Mouse (Mus musculus): ENCODE measurements at regions not wholly inside any gene's neighbourhood (a gene's known extent, or its start where the extent isn't known, plus 50 kb on each side); places are given as distances from the start of the nearest gene placed in this dataset.

- Histone ChIP-seq H3K27ac (no peak overlapping the region), H3K27me3 (ENCODE audit: control insufficient read depth, insufficient read depth, low read length) (no peaks in the 10 kb centered on the region), H3K9me3 (ENCODE audit: control insufficient read depth, low read length) (0 out of 2 replicates have a peak, but pooled peaks cover 3% of the 10 kb centered on the region), H3K36me3 (replicated peaks; ENCODE audit: control insufficient read depth, insufficient read depth) (peaks cover 26% of the 10 kb centered on the region; the same call in 1 of the 2 replicates), H3K4me3 (replicated peaks; ENCODE audit: low read length) (no peak overlapping the region), H3K9ac (no peak overlapping the region), H3K4me2 (replicated peaks) (no peak overlapping the region), H3K4me1 (replicated peaks; ENCODE audit: control insufficient read depth, insufficient read depth, low read length) (no peaks in the 10 kb centered on the region)
- no peak for DNase-seq (ENCODE audit: low spot score)
- no peak for ATAC-seq (ENCODE audit: low FRiP score)
- 73% methylated on average over 2 of the region's 2 CpGs for WGBS
Observed at GRCm38 (mm10) chr7:62179387-62179786, 167.0 kb upstream of the Ndn start.

- DNase-seq (ENCODE audit: low spot score), result no peak
- Histone ChIP-seq H3K36me3 (replicated peaks; ENCODE audit: control insufficient read depth, insufficient read depth) (peaks cover 18% of the 10 kb centered on the region), H3K27ac (no peak overlapping the region), H3K27me3 (ENCODE audit: control insufficient read depth, insufficient read depth, low read length) (no peaks in the 10 kb centered on the region), H3K4me3 (replicated peaks; ENCODE audit: low read length) (peak overlapping the region; percentile 27), H3K4me1 (replicated peaks; ENCODE audit: control insufficient read depth, insufficient read depth, low read length) (peaks cover 3% of the 10 kb centered on the region; the same call in 1 of the 2 replicates), H3K4me2 (replicated peaks) (peak overlapping the region; percentile 57), H3K9ac (peak overlapping the region; percentile 49), H3K9me3 (ENCODE audit: control insufficient read depth, low read length) (no peaks in the 10 kb centered on the region)
- no peak for ATAC-seq (ENCODE audit: low FRiP score)
Observed at GRCm38 (mm10) chr7:62208529-62208928, 137.8 kb upstream of the Ndn start.

- H3K36me3 ChIP-seq (replicated peaks; ENCODE audit: control insufficient read depth, insufficient read depth), result peaks cover 12% of the 10 kb centered on the region
- H3K4me2 ChIP-seq (replicated peaks), result peak overlapping the region; percentile 32; the same call in 1 of the 2 replicates
- WGBS, result 35% methylated on average over 12 of the region's 12 CpGs
- peak; percentile 65 for DNase-seq (ENCODE audit: low spot score)
- peak; percentile 77; the same call in 1 of the 2 replicates for ATAC-seq (ENCODE audit: low FRiP score)
- no peaks in the 10 kb centered on the region for H3K9me3 ChIP-seq (ENCODE audit: control insufficient read depth, low read length)
- H3K27me3 ChIP-seq (ENCODE audit: control insufficient read depth, insufficient read depth, low read length), result no peaks in the 10 kb centered on the region
- H3K27ac ChIP-seq, result no peak overlapping the region
- peak overlapping the region; percentile 47 for H3K4me3 ChIP-seq (replicated peaks; ENCODE audit: low read length)
- peak overlapping the region; percentile 76 for H3K9ac ChIP-seq
- peaks cover 3% of the 10 kb centered on the region; the same call in 1 of the 2 replicates for H3K4me1 ChIP-seq (replicated peaks; ENCODE audit: control insufficient read depth, insufficient read depth, low read length)
Observed at GRCm38 (mm10) chr7:62209117-62209700, 137.2 kb upstream of the Ndn start.

GRCm38 (mm10) chr7:62225184-62225583 lies 121.2 kb upstream of the Ndn start:
- Histone ChIP-seq H3K4me1 (replicated peaks; ENCODE audit: control insufficient read depth, insufficient read depth, low read length) (no peaks in the 10 kb centered on the region), H3K27me3 (ENCODE audit: control insufficient read depth, insufficient read depth, low read length) (no peaks in the 10 kb centered on the region), H3K4me2 (replicated peaks) (0 out of 2 replicates have a peak overlapping the region, but pooled peaks have one; percentile 29), H3K36me3 (replicated peaks; ENCODE audit: control insufficient read depth, insufficient read depth) (no peaks in the 10 kb centered on the region), H3K9me3 (ENCODE audit: control insufficient read depth, low read length) (no peaks in the 10 kb centered on the region), H3K4me3 (replicated peaks; ENCODE audit: low read length) (no peak overlapping the region), H3K27ac (no peak overlapping the region), H3K9ac (no peak overlapping the region)
- WGBS, result 26% methylated on average over 4 of the region's 4 CpGs
- DNase-seq (ENCODE audit: low spot score) (no peak), ATAC-seq (ENCODE audit: low FRiP score) (peak; percentile 43; the same call in 1 of the 2 replicates)

- H3K4me2 ChIP-seq (replicated peaks), result no peak overlapping the region
- WGBS, result 6% methylated on average over 1 of the region's 1 CpGs
- no peaks in the 10 kb centered on the region; the same call in 1 of the 2 replicates for H3K4me1 ChIP-seq (replicated peaks; ENCODE audit: control insufficient read depth, insufficient read depth, low read length)
- H3K4me3 ChIP-seq (replicated peaks; ENCODE audit: low read length), result no peak overlapping the region
- H3K36me3 ChIP-seq (replicated peaks; ENCODE audit: control insufficient read depth, insufficient read depth), result no peaks in the 10 kb centered on the region
- DNase-seq (ENCODE audit: low spot score) (peak; percentile 75), ATAC-seq (ENCODE audit: low FRiP score) (no peak)
- H3K27me3 ChIP-seq (ENCODE audit: control insufficient read depth, insufficient read depth, low read length), result no peaks in the 10 kb centered on the region
- no peak overlapping the region for H3K9ac ChIP-seq
- no peaks in the 10 kb centered on the region for H3K9me3 ChIP-seq (ENCODE audit: control insufficient read depth, low read length)
- no peak overlapping the region for H3K27ac ChIP-seq
Observed at GRCm38 (mm10) chr7:62227727-62228126, 118.6 kb upstream of the Ndn start.

GRCm38 (mm10) chr7:62230713-62231112 lies 115.7 kb upstream of the Ndn start:
- Histone ChIP-seq H3K4me2 (replicated peaks) (peak overlapping the region; percentile 24), H3K9ac (0 out of 2 replicates have a peak overlapping the region, but pooled peaks have one; percentile 5), H3K36me3 (replicated peaks; ENCODE audit: control insufficient read depth, insufficient read depth) (no peaks in the 10 kb centered on the region), H3K27ac (no peak overlapping the region), H3K4me3 (replicated peaks; ENCODE audit: low read length) (no peak overlapping the region), H3K4me1 (replicated peaks; ENCODE audit: control insufficient read depth, insufficient read depth, low read length) (no peaks in the 10 kb centered on the region; the same call in 1 of the 2 replicates), H3K9me3 (ENCODE audit: control insufficient read depth, low read length) (no peaks in the 10 kb centered on the region), H3K27me3 (ENCODE audit: control insufficient read depth, insufficient read depth, low read length) (no peaks in the 10 kb centered on the region)
- 5% methylated on average over 2 of the region's 2 CpGs for WGBS
- DNase-seq (ENCODE audit: low spot score) (no peak), ATAC-seq (ENCODE audit: low FRiP score) (peak; percentile 26; the same call in 1 of the 2 replicates)

GRCm38 (mm10) chr7:62231120-62231574 lies 115.2 kb upstream of the Ndn start:
- H3K4me3 ChIP-seq (replicated peaks; ENCODE audit: low read length), result no peak overlapping the region
- DNase-seq (ENCODE audit: low spot score), result peak; percentile 77
- no peaks in the 10 kb centered on the region; the same call in 1 of the 2 replicates for H3K4me1 ChIP-seq (replicated peaks; ENCODE audit: control insufficient read depth, insufficient read depth, low read length)
- peak overlapping the region; percentile 75; the same call in 1 of the 2 replicates for H3K27ac ChIP-seq
- peak; percentile 94 for ATAC-seq (ENCODE audit: low FRiP score)
- H3K9ac ChIP-seq, result peak overlapping the region; percentile 16; the same call in 1 of the 2 replicates
- H3K4me2 ChIP-seq (replicated peaks), result peak overlapping the region; percentile 24
- no peaks in the 10 kb centered on the region for H3K36me3 ChIP-seq (replicated peaks; ENCODE audit: control insufficient read depth, insufficient read depth)
- 19% methylated on average over 13 of the region's 13 CpGs for WGBS
- no peaks in the 10 kb centered on the region for H3K27me3 ChIP-seq (ENCODE audit: control insufficient read depth, insufficient read depth, low read length)
- H3K9me3 ChIP-seq (ENCODE audit: control insufficient read depth, low read length), result no peaks in the 10 kb centered on the region

- H3K9ac ChIP-seq, result no peak overlapping the region
- H3K9me3 ChIP-seq (ENCODE audit: control insufficient read depth, low read length), result no peaks in the 10 kb centered on the region
- H3K27ac ChIP-seq, result peak overlapping the region; percentile 40
- no peak overlapping the region for H3K4me3 ChIP-seq (replicated peaks; ENCODE audit: low read length)
- no peak overlapping the region for H3K4me2 ChIP-seq (replicated peaks)
- ATAC-seq (ENCODE audit: low FRiP score) (no peak), DNase-seq (ENCODE audit: low spot score) (no peak)
- WGBS, result 62% methylated on average over 5 of the region's 5 CpGs
- no peaks in the 10 kb centered on the region for H3K36me3 ChIP-seq (replicated peaks; ENCODE audit: control insufficient read depth, insufficient read depth)
- H3K27me3 ChIP-seq (ENCODE audit: control insufficient read depth, insufficient read depth, low read length), result no peaks in the 10 kb centered on the region
- no peaks in the 10 kb centered on the region; the same call in 1 of the 2 replicates for H3K4me1 ChIP-seq (replicated peaks; ENCODE audit: control insufficient read depth, insufficient read depth, low read length)
Observed at GRCm38 (mm10) chr7:62232076-62232475, 114.3 kb upstream of the Ndn start.

- Histone ChIP-seq H3K4me1 (replicated peaks; ENCODE audit: control insufficient read depth, insufficient read depth, low read length) (no peaks in the 10 kb centered on the region; the same call in 1 of the 2 replicates), H3K27ac (peak overlapping the region; percentile 51; the same call in 1 of the 2 replicates), H3K36me3 (replicated peaks; ENCODE audit: control insufficient read depth, insufficient read depth) (no peaks in the 10 kb centered on the region), H3K9ac (no peak overlapping the region), H3K4me2 (replicated peaks) (no peak overlapping the region; the same call in 1 of the 2 replicates), H3K4me3 (replicated peaks; ENCODE audit: low read length) (no peak overlapping the region), H3K9me3 (ENCODE audit: control insufficient read depth, low read length) (no peaks in the 10 kb centered on the region), H3K27me3 (ENCODE audit: control insufficient read depth, insufficient read depth, low read length) (no peaks in the 10 kb centered on the region)
- 65% methylated on average over 6 of the region's 6 CpGs for WGBS
- ATAC-seq (ENCODE audit: low FRiP score) (no peak), DNase-seq (ENCODE audit: low spot score) (peak; percentile 49)
Observed at GRCm38 (mm10) chr7:62234037-62234436, 112.3 kb upstream of the Ndn start.
